Mouse (Mus musculus): ENCODE results near the gene Polr1c. TPM values are rescaled to one million over a fixed set of nuclear protein-coding genes. Genes with fewer than 3 reads are reported as not detected.

Polr1c gene
- polyA plus RNA-seq, 1 experiment from 2014 or later = 81.2 TPM

DNA sequence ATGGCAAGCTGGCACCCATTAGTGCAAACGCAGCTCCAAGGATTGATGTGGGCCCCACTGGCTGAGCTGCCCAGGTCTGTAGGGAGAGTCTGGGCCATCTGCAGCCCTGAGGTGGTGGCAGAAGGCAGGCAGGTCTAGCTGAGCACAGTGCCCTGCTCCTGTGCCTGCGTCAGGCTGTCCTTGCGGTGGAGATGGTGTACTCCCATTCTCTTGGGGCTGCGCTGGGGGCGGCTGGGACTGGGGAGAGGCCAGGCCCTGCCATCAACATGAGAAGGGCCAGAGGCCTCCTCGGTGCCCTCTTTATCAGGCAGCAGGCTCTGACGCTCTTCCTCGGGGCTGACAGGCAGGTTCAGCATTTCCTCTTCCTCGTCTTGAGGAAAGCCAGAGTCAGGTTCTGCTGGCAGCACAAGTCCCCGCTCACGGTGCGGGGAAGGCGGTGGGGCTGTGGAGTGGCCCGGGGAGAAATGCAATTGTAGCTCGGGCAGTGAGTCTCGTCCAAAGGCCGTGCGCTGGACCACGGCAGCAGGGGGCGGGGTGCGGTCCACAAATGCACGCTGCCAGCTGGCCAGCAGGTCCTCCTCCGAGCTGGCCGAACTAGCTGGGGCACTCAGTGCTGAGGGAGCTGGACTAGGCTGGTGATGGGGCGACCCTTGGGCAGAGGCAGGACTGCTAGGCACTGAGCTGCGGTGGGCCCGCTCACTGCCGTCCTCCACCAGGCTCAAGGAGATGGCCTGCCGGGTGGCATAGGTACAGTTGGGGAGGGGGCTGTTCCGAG is 10.6 kb upstream of the Polr1c start:
- Histone ChIP-seq H3K4me1 (peaks cover 47% of the 10 kb centered on the region), H3K9me3 (no peaks in the 10 kb centered on the region), H3K4me3 (no peak overlapping the region), H3K36me3 (peaks cover 75% of the 10 kb centered on the region), H3K27ac (peak overlapping the region; percentile 48; the same call in 1 of the 2 replicates), H3K27me3 (ENCODE audit: insufficient read depth, poor library complexity, severe bottlenecking) (peaks cover 34% of the 10 kb centered on the region)
- DNase-seq (ENCODE audit: low spot score) = no peak
- WGBS = 73% methylated on average over 30 of the region's 30 CpGs

GRCm38 (mm10) chr17:46255147-46255546 is 7.3 kb upstream of the Polr1c start:
- no peak for DNase-seq (ENCODE audit: low spot score)
- WGBS = 23% methylated on average over 6 of the region's 6 CpGs
- Histone ChIP-seq H3K36me3 (peaks cover 66% of the 10 kb centered on the region), H3K9me3 (no peaks in the 10 kb centered on the region), H3K4me1 (peaks cover 41% of the 10 kb centered on the region), H3K4me3 (no peak overlapping the region), H3K27me3 (ENCODE audit: insufficient read depth, poor library complexity, severe bottlenecking) (peaks cover 34% of the 10 kb centered on the region), H3K27ac (no peak overlapping the region)

GRCm38 (mm10) chr17:46254106-46254505 is 6.3 kb upstream of the Polr1c start:
- Histone ChIP-seq H3K4me3 (peak overlapping the region; percentile 72), H3K36me3 (peaks cover 66% of the 10 kb centered on the region), H3K27ac (peak overlapping the region; percentile 31), H3K27me3 (ENCODE audit: insufficient read depth, poor library complexity, severe bottlenecking) (peaks cover 34% of the 10 kb centered on the region), H3K4me1 (peaks cover 35% of the 10 kb centered on the region), H3K9me3 (no peaks in the 10 kb centered on the region)
- DNase-seq (ENCODE audit: low spot score) = no peak
- under 1% methylated on average over 52 of the region's 54 CpGs for WGBS

DNA sequence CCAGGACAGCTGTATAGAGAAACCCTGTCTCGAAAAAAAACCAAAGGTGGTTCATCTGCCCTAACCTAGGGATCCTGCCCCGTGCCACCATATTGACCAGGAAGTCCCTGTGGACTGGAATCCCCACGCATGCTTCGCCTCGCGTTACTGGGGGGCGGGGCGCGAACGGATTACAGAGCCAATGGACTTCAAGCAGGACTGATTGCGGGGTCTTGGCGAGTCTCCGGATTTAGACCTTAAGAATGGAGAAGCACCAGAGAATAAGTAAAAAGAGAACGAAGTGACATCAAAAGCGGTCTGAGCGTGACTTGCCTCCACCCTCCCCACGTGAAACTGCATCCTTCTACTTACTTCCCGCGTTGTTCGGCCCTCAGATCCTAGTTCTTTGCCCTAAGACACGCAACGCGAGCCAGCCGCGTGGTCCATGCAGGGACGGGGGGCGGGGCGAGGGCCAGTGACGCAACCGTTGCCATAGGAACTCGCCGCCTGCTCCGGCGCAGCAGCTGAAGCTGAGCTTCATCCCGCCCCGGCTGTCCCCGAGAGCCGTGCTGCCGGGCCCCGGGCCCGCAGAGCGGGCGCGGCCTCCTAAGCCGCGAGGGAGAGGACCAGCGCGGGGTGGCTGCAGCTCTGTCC is 5.7 kb upstream of the Polr1c start, which contains the start of gene Lrrc73:
TSS of gene Lrrc73 (plus strand) at position 80 of the 633 bp plus-strand sequence.
- Histone ChIP-seq H3K9me3 (no peaks in the 10 kb centered on the region), H3K4me1 (peaks cover 35% of the 10 kb centered on the region), H3K27ac (peak within 1 kb of the TSS; percentile 31), H3K36me3 (peaks cover 62% of the 10 kb centered on the region), H3K4me3 (peak within 1 kb of the TSS; percentile 72), H3K27me3 (ENCODE audit: insufficient read depth, poor library complexity, severe bottlenecking) (peaks cover 34% of the 10 kb centered on the region)
- peak; percentile 94 for DNase-seq (ENCODE audit: low spot score)
- WGBS = 2% methylated on average over 48 of the region's 48 CpGs

GRCm38 (mm10) chr17:46252571-46253451 is 5.0 kb upstream of the Polr1c start:
- no peak for DNase-seq (ENCODE audit: low spot score)
- H3K36me3 ChIP-seq = peaks cover 55% of the 10 kb centered on the region
- peaks cover 31% of the 10 kb centered on the region for H3K4me1 ChIP-seq
- no peaks in the 10 kb centered on the region for H3K9me3 ChIP-seq
- WGBS = 50% methylated on average over 14 of the region's 14 CpGs
- H3K27me3 ChIP-seq (ENCODE audit: insufficient read depth, poor library complexity, severe bottlenecking) = peaks cover 34% of the 10 kb centered on the region
- no peak overlapping the region for H3K27ac ChIP-seq
- H3K4me3 ChIP-seq = peak overlapping the region; percentile 72

- no peaks in the 10 kb centered on the region for H3K9me3 ChIP-seq
- peaks cover 24% of the 10 kb centered on the region for H3K27me3 ChIP-seq (ENCODE audit: insufficient read depth, poor library complexity, severe bottlenecking)
- no peak overlapping the region for H3K4me3 ChIP-seq
- peaks cover 36% of the 10 kb centered on the region for H3K4me1 ChIP-seq
- no peak for DNase-seq (ENCODE audit: low spot score)
- H3K36me3 ChIP-seq = peaks cover 41% of the 10 kb centered on the region
- WGBS = 74% methylated on average over 7 of the region's 7 CpGs
- no peak overlapping the region for H3K27ac ChIP-seq
Observed at GRCm38 (mm10) chr17:46251174-46251573, 3.3 kb upstream of the Polr1c start.

GRCm38 (mm10) chr17:46248189-46248522 is 302 bp upstream of the Polr1c start:
- WGBS = under 1% methylated on average over 37 of the region's 37 CpGs
- Histone ChIP-seq H3K27ac (peak overlapping the region; percentile 90), H3K4me1 (peaks cover 20% of the 10 kb centered on the region), H3K9me3 (no peaks in the 10 kb centered on the region), H3K4me3 (peak overlapping the region; percentile 88), H3K27me3 (ENCODE audit: insufficient read depth, poor library complexity, severe bottlenecking) (peaks cover 5% of the 10 kb centered on the region; the same call in 1 of the 2 replicates), H3K36me3 (peaks cover 69% of the 10 kb centered on the region)
- DNase-seq (ENCODE audit: low spot score) = no peak

GRCm38 (mm10) chr17:46244579-46244978 is 3.3 kb downstream of the Polr1c start:
- H3K4me3 ChIP-seq = no peak overlapping the region
- H3K27ac ChIP-seq = no peak overlapping the region
- peaks cover 31% of the 10 kb centered on the region; the same call in 1 of the 2 replicates for H3K27me3 ChIP-seq (ENCODE audit: insufficient read depth, poor library complexity, severe bottlenecking)
- H3K36me3 ChIP-seq = peaks cover 75% of the 10 kb centered on the region
- DNase-seq (ENCODE audit: low spot score) = no peak
- H3K9me3 ChIP-seq = no peaks in the 10 kb centered on the region
- 87% methylated on average over 10 of the region's 10 CpGs for WGBS
- peaks cover 36% of the 10 kb centered on the region for H3K4me1 ChIP-seq

GRCm38 (mm10) chr17:46243624-46244023 is 4.2 kb downstream of the Polr1c start:
- DNase-seq (ENCODE audit: low spot score) = no peak
- Histone ChIP-seq H3K4me1 (peaks cover 36% of the 10 kb centered on the region), H3K36me3 (peaks cover 78% of the 10 kb centered on the region), H3K9me3 (no peaks in the 10 kb centered on the region), H3K27me3 (ENCODE audit: insufficient read depth, poor library complexity, severe bottlenecking) (peaks cover 31% of the 10 kb centered on the region; the same call in 1 of the 2 replicates), H3K27ac (no peak overlapping the region), H3K4me3 (no peak overlapping the region)
- whole genome bisulfite sequencing = 82% methylated on average over 2 of the region's 2 CpGs

DNA sequence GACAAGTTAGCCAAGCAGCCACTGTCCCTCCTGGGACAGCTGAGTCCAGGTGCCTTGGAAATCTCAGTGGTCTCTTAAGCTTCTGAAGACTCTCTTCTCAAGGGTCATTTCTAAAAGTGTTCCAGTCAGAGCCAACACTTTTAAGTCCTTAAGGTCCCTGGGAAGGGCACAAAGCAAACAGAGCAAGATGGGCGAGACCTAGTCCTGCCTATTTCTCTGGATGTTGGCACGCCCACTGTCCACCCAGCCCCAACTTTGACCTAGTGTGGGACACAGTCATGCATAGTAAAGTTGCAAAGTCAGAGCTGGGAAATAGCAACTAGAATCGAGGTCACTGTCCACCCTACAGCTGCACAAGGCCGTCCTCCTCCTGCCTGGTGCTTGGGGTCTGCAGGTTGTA is 4.9 kb downstream of the Polr1c start:
- no peaks in the 10 kb centered on the region for H3K9me3 ChIP-seq
- no peak overlapping the region for H3K27ac ChIP-seq
- H3K27me3 ChIP-seq (ENCODE audit: insufficient read depth, poor library complexity, severe bottlenecking) = peaks cover 31% of the 10 kb centered on the region; the same call in 1 of the 2 replicates
- DNase-seq (ENCODE audit: low spot score) = no peak
- H3K36me3 ChIP-seq = peaks cover 85% of the 10 kb centered on the region
- 89% methylated on average over 4 of the region's 4 CpGs for WGBS
- peaks cover 41% of the 10 kb centered on the region for H3K4me1 ChIP-seq
- no peak overlapping the region for H3K4me3 ChIP-seq

GRCm38 (mm10) chr17:46242274-46242673 is 5.6 kb downstream of the Polr1c start:
- Histone ChIP-seq H3K27ac (no peak overlapping the region), H3K4me1 (peaks cover 44% of the 10 kb centered on the region), H3K27me3 (ENCODE audit: insufficient read depth, poor library complexity, severe bottlenecking) (peaks cover 31% of the 10 kb centered on the region; the same call in 1 of the 2 replicates), H3K4me3 (no peak overlapping the region), H3K36me3 (peaks cover 90% of the 10 kb centered on the region), H3K9me3 (no peaks in the 10 kb centered on the region)
- WGBS = 85% methylated on average over 13 of the region's 13 CpGs
- DNase-seq (ENCODE audit: low spot score) = no peak

DNA sequence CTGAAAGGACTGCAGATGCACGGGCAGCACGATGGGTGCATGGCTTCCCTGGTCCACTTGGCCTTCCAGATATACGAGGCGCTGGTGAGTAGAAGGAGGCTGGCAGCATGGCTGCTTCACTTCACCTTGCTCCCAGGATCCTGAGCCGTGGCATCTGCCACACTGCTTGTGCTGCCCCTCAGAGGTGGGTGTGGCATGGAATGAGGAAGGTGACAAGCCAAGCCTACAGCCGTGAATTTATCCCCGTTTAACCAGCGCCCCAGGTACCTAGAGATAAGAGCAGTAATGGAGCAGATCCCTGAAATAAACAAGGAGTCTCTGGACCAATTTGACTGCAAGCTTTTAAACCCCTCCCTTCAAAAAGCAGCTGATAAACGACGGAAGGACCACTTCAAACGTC is 6.4 kb downstream of the Polr1c start:
- no peaks in the 10 kb centered on the region for H3K9me3 ChIP-seq
- no peak overlapping the region for H3K27ac ChIP-seq
- H3K36me3 ChIP-seq = peaks cover 98% of the 10 kb centered on the region
- DNase-seq (ENCODE audit: low spot score) = no peak
- peaks cover 39% of the 10 kb centered on the region for H3K4me1 ChIP-seq
- H3K4me3 ChIP-seq = no peak overlapping the region
- WGBS = 65% methylated on average over 11 of the region's 11 CpGs
- peaks cover 36% of the 10 kb centered on the region; the same call in 1 of the 2 replicates for H3K27me3 ChIP-seq (ENCODE audit: insufficient read depth, poor library complexity, severe bottlenecking)
